Mouse (Mus musculus) hindbrain, postnatal 0 days (tissue): Measurements from ENCODE around the gene Gm9918. TPM values are rescaled to one million over a fixed set of nuclear protein-coding genes. Genes with fewer than 3 reads are reported as not detected.

ENCODE experiments used
- ATAC-seq: fragments of 200-750 bp; cut with Nextera tagmentation; 2 replicates; pipeline ENCODE4 v1.8.0; 2017; ENCODE audit warnings: mild to moderate bottlenecking, moderate TSS enrichment, moderate library complexity
- DNase-seq: peaks from one replicate; pipeline ENCODE4 v3.0.0-alpha.2; 2015; ENCODE audit warnings: low spot score
- H3K27ac ChIP-seq: fragments of 300-500 bp; sonication (generic); 2 replicates; pipeline ENCODE4 v1.5.1; 2014; ENCODE audit warnings: mild to moderate bottlenecking
- H3K27me3 ChIP-seq: fragments of 300-500 bp; sonication (generic); 2 replicates; pipeline ENCODE4 v1.6.1; 2014; ENCODE audit warnings: low read length, mixed read lengths; ENCODE audit not compliant: insufficient read depth
- H3K36me3 ChIP-seq: fragments of 300-500 bp; sonication (generic); 2 replicates; pipeline ENCODE4 v1.6.1; 2014; ENCODE audit warnings: low read length, mixed read lengths; ENCODE audit not compliant: insufficient read depth
- H3K4me1 ChIP-seq: fragments of 300-500 bp; sonication (generic); 2 replicates; pipeline ENCODE4 v1.6.1; 2014; ENCODE audit warnings: antibody characterized with exemption, low read length, mixed read lengths; ENCODE audit not compliant: insufficient read depth
- H3K4me2 ChIP-seq: fragments of 300-500 bp; sonication (generic); 2 replicates; pipeline ENCODE4 v1.6.1; 2014; ENCODE audit warnings: low read depth, mild to moderate bottlenecking, low read length, moderate library complexity, mixed read lengths
- H3K4me3 ChIP-seq: fragments of 300-500 bp; sonication (generic); 2 replicates; pipeline ENCODE4 v1.5.1; 2014; ENCODE audit warnings: low read length
- H3K9ac ChIP-seq: fragments of 300-500 bp; sonication (generic); replicated peaks from 2 replicates; pipeline ENCODE4 v1.6.1; 2014; ENCODE audit warnings: mild to moderate bottlenecking, low read length, moderate library complexity, mixed read lengths
- H3K9me3 ChIP-seq: fragments of 300-500 bp; sonication (generic); 2 replicates; pipeline ENCODE4 v1.6.1; 2016; ENCODE audit warnings: low read length, mixed read lengths
- CTCF ChIP-seq: IDR thresholded peaks from 2 replicates; pipeline ENCODE4 v1.5.1; 2016; ENCODE audit warnings: antibody characterized with exemption, control low read depth, low read depth
- WGBS: fragments of 180-500 bp; shearing (Covaris S2); extraction: QIAGEN DNeasy Blood & Tissue Kit; methylation state at CpG from one replicate; pipeline ENCODE4 v1.1.7; 2014; 5-methylcytosine and 5-hydroxymethylcytosine counted together
- polyA plus RNA-seq: library from polyadenylated mRNA; unstranded; fragments of >200 nt; fragmentation: Nextera tagmentation; extraction: Ambion mirVana; gene quantifications from 2 replicates; pipeline ENCODE4 v1.2.1, GENCODE M21; 2015
- total RNA-seq: library from RNA; depleted of rRNA; stranded (reverse); fragments of >200 nt; gene quantifications from 2 replicates; pipeline ENCODE4 v1.2.3, GENCODE M21; 2014

The Gm9918 gene
- total and polyA plus RNA-seq, 2 experiments from 2014 or later = 0.06 TPM; not detected in 1

DNA sequence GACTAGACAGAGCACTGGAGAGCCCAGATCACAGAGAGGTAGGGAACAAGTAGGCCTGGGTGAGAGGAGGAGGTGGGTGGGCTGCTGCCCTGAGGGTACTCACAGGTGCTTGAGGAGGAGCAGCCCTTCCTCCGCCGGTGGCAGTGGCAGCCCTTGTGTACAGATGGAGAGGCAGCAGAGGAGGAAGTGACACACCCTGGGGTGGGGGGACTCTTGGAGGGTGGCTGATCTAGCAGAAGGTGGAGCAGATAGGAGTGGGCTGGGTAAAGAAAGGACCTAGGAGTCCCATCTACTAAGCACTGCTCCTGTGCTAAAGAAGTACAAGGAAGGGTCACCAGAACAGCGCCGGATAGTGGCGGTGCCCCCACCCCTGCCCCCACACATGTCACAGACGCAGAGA lies 38.6 kb upstream of the Gm9918 start, which contains the start of gene Itgb7:
TSS of gene Itgb7 (minus strand) at position 197 of the 400 bp plus-strand sequence.
- 64% methylated on average over 6 of the region's 6 CpGs for WGBS
- H3K27me3 ChIP-seq = no peaks in the 10 kb centered on the region
- no peak within 1 kb of the TSS for H3K4me3 ChIP-seq
- DNase-seq (no peak), ATAC-seq (no peak)
- no peak for TF ChIP-seq CTCF
- no peaks in the 10 kb centered on the region for H3K9me3 ChIP-seq
- H3K4me1 ChIP-seq = no peaks in the 10 kb centered on the region
- no peak within 1 kb of the TSS for H3K9ac ChIP-seq
- no peaks in the 10 kb centered on the region for H3K36me3 ChIP-seq
- no peak within 1 kb of the TSS for H3K4me2 ChIP-seq
- H3K27ac ChIP-seq = no peak within 1 kb of the TSS

DNA sequence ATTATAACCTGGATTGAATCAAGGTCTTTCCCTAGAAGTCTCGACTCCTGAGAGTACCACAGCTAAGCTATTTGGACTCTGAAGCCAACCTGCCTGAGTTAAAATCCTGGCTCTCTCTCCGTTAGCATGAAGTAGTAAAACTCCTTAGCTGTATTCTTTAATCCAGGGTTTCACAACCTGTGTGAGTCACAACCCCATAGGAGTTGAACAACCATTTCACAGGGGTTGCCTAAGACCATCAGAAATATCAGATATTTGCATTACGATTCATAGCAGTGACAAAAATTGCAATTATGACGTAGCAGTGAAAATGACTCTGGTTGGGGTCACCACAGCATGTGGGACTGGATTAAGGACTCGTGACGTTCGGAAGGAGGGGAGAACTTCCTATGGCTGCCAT lies 37.6 kb upstream of the Gm9918 start:
- H3K27me3 ChIP-seq = no peaks in the 10 kb centered on the region
- H3K9me3 ChIP-seq = no peaks in the 10 kb centered on the region
- H3K4me2 ChIP-seq = no peak overlapping the region
- no peaks in the 10 kb centered on the region for H3K36me3 ChIP-seq
- no peaks in the 10 kb centered on the region for H3K4me1 ChIP-seq
- H3K4me3 ChIP-seq = no peak overlapping the region
- WGBS = 87% methylated on average over 7 of the region's 7 CpGs
- DNase-seq (no peak), ATAC-seq (no peak)
- no peak overlapping the region for H3K27ac ChIP-seq
- TF ChIP-seq CTCF = no peak
- H3K9ac ChIP-seq = no peak overlapping the region

DNA sequence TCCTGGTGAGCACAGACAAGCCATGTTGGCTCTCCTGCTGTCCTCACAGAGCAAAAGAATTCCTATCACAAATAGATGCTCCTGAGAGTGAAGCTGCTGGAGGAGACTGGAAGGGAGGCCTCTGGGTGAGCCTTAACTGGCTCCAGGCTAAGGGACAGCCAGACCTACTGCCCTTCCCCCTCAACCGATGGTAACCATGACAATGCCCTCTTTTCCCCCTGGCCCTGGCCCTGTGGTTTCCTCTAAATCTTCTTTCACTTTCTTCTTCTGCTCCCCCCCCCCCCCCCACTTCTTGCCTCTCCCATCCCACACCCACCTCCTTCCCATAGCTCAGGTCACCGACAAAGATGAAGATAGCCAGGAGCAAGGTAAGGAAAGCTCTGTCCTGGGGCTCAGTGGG lies 36.5 kb upstream of the Gm9918 start:
- no peak for TF ChIP-seq CTCF
- whole genome bisulfite sequencing = 24% methylated on average over 2 of the region's 2 CpGs

DNA sequence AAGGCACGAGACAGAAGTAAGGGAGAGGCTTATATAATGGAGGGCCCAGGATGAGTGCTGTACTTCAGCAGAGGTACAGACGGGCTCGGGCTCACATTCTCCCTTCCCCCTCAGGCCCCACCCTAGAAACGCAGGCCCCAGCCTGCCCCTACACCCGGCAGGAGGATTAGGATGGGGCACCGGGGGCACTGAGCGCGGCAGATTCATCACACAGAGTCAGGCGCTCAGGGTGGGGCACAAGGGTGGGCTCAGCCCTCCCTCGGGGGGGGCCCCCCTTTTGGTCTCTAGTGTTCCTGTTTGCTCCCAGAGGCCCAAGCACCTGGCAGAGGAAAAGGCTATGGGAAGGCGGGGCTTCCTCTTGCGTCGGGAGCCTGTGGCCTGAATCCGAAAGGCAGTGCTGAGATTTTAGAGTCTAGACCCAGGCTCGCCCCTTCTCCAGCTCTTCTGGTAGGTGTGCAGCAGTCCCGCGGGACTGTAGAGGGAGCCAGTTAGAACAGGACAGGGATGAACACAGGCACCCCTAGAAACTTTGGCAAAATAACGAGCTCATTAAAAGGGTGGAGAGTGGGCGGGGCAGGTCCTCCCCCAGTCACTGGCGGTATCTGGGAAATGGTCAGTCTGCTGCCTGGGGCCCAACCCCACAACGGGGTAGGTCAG lies 34.9 kb upstream of the Gm9918 start:
- H3K4me1 ChIP-seq = no peaks in the 10 kb centered on the region
- DNase-seq = no peak
- 32% methylated on average over 21 of the region's 21 CpGs for WGBS
- no peak for ATAC-seq
- no peak overlapping the region for H3K9ac ChIP-seq
- no peak overlapping the region for H3K4me2 ChIP-seq
- H3K4me3 ChIP-seq = no peak overlapping the region
- H3K9me3 ChIP-seq = no peaks in the 10 kb centered on the region
- H3K36me3 ChIP-seq = peaks cover 2% of the 10 kb centered on the region; the same call in 1 of the 2 replicates
- no peaks in the 10 kb centered on the region for H3K27me3 ChIP-seq
- H3K27ac ChIP-seq = no peak overlapping the region
- no peak for TF ChIP-seq CTCF

More for the DNA sequence above, 36.5 kb upstream of the Gm9918 start:
- H3K27ac ChIP-seq = no peak overlapping the region
- no peak overlapping the region for H3K4me2 ChIP-seq
- DNase-seq (no peak), ATAC-seq (no peak)
- H3K9ac ChIP-seq = no peak overlapping the region
- H3K9me3 ChIP-seq = no peaks in the 10 kb centered on the region
- H3K4me1 ChIP-seq = no peaks in the 10 kb centered on the region
- no peaks in the 10 kb centered on the region for H3K27me3 ChIP-seq
- H3K4me3 ChIP-seq = no peak overlapping the region
- peaks cover 2% of the 10 kb centered on the region; the same call in 1 of the 2 replicates for H3K36me3 ChIP-seq

DNA sequence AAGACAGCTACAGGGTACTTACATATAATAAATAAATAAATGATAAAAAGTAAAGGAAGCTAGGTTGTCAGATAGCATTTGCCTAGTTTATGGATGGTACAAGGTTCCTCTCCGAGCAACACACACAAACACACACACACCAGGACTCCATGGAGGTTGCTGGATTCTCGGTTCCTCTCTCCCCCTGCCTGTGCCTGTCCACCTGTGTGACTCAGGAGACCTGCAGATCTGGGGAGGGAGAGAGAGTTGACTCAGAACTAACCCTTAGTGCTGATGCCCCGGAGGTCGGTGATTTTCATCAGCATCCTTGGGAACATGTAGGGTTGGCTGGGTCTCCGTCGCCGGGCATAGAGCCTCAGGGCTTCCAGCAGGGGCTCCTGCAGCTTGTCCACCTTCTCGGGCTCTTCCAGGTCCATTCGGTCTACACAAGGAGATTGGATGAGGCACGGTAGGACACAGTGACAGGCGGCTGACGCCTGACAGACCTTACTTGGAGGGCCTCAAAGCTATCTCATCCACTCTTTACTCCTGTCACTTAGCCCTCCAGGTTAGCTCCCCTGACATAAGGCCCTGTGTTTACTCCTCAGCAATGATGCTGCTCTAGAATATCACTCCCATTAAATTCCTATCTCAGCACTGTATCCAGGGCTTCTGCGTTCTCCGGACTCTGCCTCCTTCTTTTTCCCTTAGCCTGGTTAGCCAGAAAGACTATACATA lies 31.7 kb upstream of the Gm9918 start:
- H3K9ac ChIP-seq = no peak overlapping the region
- H3K36me3 ChIP-seq = peaks cover 2% of the 10 kb centered on the region; the same call in 1 of the 2 replicates
- WGBS = 86% methylated on average over 14 of the region's 14 CpGs
- no peak for TF ChIP-seq CTCF
- DNase-seq (no peak), ATAC-seq (no peak)
- no peak overlapping the region for H3K4me2 ChIP-seq
- H3K4me3 ChIP-seq = no peak overlapping the region
- H3K9me3 ChIP-seq = no peaks in the 10 kb centered on the region
- H3K27me3 ChIP-seq = peaks cover 4% of the 10 kb centered on the region; the same call in 1 of the 2 replicates
- H3K4me1 ChIP-seq = peaks cover 3% of the 10 kb centered on the region; the same call in 1 of the 2 replicates
- H3K27ac ChIP-seq = no peak overlapping the region

DNA sequence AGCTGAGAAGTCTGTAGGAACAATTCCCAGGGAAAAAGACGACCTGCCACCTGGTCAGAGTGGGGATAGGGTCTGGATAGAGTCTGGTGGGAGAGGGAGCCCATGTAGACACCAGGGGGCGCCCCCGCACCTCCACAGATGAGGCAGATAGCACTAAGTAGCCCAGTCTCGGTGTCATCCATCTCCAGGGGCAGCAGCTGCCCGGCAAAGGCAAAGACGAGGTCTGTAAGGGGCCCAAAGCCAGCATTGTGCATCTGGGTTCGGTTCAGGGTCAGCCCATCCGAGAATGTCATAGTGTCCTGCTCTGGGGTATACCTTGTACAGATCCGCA lies 31.1 kb upstream of the Gm9918 start:
- DNase-seq = peak; percentile 83
- Histone ChIP-seq H3K9ac (no peak overlapping the region), H3K36me3 (peaks cover 2% of the 10 kb centered on the region; the same call in 1 of the 2 replicates), H3K9me3 (no peaks in the 10 kb centered on the region), H3K4me3 (no peak overlapping the region), H3K4me1 (peaks cover 3% of the 10 kb centered on the region; the same call in 1 of the 2 replicates), H3K27me3 (peaks cover 4% of the 10 kb centered on the region; the same call in 1 of the 2 replicates), H3K4me2 (no peak overlapping the region), H3K27ac (no peak overlapping the region)
- WGBS = 8% methylated on average over 9 of the region's 9 CpGs
- TF ChIP-seq CTCF = peak; percentile 90
- ATAC-seq = peak; percentile 83
